Mouse (Mus musculus) NIH3T3 (cell line): ENCODE results near the gene Gm12695.

Experiments used
- DNase-seq: peaks from one replicate; pipeline ENCODE4 v3.0.0-alpha.2; 2012; ENCODE audit warnings: low read depth

Gm12695 gene

GRCm38 (mm10) chr4:96785086-96785485 lies at the start of gene Gm12695:
Gene Gm12695, minus strand, starts transcription at chr4:96785186.
- no peak for DNase-seq

- no peak for DNase-seq
These were observed 40.6 kb upstream of the Gm12695 start for GRCm38 (mm10) chr4:96825540-96826045.

- no peak for DNase-seq
These were observed 22.1 kb upstream of the Gm12695 start for GRCm38 (mm10) chr4:96806824-96807808.

- peak; percentile 44 for DNase-seq
These were observed 14.6 kb upstream of the Gm12695 start for GRCm38 (mm10) chr4:96799380-96800157.

- no peak for DNase-seq
These were observed 12.6 kb upstream of the Gm12695 start for GRCm38 (mm10) chr4:96797583-96797982.

- no peak for DNase-seq
These were observed 6.3 kb upstream of the Gm12695 start for GRCm38 (mm10) chr4:96791301-96791700.

GRCm38 (mm10) chr4:96789905-96790304 lies 4.9 kb upstream of the Gm12695 start:
- no peak for DNase-seq

- no peak for DNase-seq
These were observed 1.6 kb upstream of the Gm12695 start for GRCm38 (mm10) chr4:96786610-96787009.

- no peak for DNase-seq
These were observed 11.9 kb downstream of the Gm12695 start for GRCm38 (mm10) chr4:96772966-96773566.

- DNase-seq: no peak
These were observed 18.5 kb downstream of the Gm12695 start for GRCm38 (mm10) chr4:96766396-96766998.

- DNase-seq: no peak
These were observed 33.0 kb downstream of the Gm12695 start for GRCm38 (mm10) chr4:96751953-96752352.

- no peak for DNase-seq
These were observed 44.5 kb downstream of the Gm12695 start for GRCm38 (mm10) chr4:96740472-96740871.

GRCm38 (mm10) chr4:96729256-96729655 lies 55.7 kb downstream of the Gm12695 start:
- no peak for DNase-seq

GRCm38 (mm10) chr4:96728211-96728610 lies 56.8 kb downstream of the Gm12695 start:
- peak; percentile 16 for DNase-seq

- DNase-seq: no peak
These were observed 59.5 kb downstream of the Gm12695 start for GRCm38 (mm10) chr4:96725415-96726055.

GRCm38 (mm10) chr4:96722301-96722700 lies 62.7 kb downstream of the Gm12695 start:
- no peak for DNase-seq

GRCm38 (mm10) chr4:96718977-96719966 lies 65.7 kb downstream of the Gm12695 start:
- DNase-seq: no peak

GRCm38 (mm10) chr4:96718503-96718902 lies 66.5 kb downstream of the Gm12695 start:
- no peak for DNase-seq

GRCm38 (mm10) chr4:96705281-96705951 lies 79.6 kb downstream of the Gm12695 start:
- DNase-seq: peak; percentile 75

GRCm38 (mm10) chr4:96698218-96698561 lies 86.8 kb downstream of the Gm12695 start:
- DNase-seq: no peak
